Mouse (Mus musculus): Measurements from ENCODE around the gene Fgfr3.
A peak's percentile ranks its signal among the peaks of the same experiment; 100 is the strongest.

The Fgfr3 gene

GRCm38 (mm10) chr5:33698669-33699068 is 22.8 kb upstream of the Fgfr3 start:
- no peak for DNase-seq

DNA sequence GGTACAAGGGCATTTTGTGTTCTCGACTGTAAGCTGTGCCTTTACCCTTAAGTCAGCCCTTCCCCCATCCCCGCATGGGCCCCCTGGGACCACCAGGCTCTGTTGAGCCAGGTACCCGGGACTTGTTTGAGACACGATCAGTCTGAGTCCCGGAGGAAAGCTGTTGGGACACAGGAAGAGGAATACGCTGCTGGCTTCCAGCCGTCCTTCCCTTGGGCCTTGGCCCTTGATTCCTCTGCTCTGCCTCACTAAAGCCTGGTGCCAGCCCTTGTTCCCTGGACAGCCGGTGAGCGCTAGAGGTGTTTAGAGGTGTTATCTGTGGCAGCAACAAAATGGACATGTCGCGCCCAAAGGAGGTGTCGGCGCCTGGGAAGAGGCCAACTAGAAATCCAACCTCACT is 21.5 kb upstream of the Fgfr3 start:
- no peak for DNase-seq

DNA sequence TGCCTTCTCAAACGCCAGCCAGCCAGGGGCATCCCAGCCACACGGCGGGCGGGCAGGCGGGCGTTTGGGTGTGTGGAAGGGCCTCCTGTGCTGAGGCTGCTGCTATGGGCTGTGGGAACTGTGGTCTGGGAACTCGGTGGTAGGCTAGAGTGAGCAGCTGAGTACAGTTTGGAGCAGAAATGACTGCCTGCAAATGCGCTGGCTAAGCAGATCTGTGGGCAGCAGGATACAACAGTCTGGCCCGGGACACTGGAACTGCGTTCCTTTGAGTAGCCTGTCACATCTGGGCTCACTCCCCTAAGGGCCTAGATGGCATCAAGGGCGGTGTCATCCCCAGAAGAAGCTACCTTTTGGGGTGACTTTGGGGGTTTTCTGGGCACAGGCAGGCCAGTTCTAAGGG is 19.6 kb upstream of the Fgfr3 start:
- DNase-seq: no peak

- DNase-seq: no peak
Measured at GRCm38 (mm10) chr5:33703999-33704398, 17.5 kb upstream of the Fgfr3 start.

DNA sequence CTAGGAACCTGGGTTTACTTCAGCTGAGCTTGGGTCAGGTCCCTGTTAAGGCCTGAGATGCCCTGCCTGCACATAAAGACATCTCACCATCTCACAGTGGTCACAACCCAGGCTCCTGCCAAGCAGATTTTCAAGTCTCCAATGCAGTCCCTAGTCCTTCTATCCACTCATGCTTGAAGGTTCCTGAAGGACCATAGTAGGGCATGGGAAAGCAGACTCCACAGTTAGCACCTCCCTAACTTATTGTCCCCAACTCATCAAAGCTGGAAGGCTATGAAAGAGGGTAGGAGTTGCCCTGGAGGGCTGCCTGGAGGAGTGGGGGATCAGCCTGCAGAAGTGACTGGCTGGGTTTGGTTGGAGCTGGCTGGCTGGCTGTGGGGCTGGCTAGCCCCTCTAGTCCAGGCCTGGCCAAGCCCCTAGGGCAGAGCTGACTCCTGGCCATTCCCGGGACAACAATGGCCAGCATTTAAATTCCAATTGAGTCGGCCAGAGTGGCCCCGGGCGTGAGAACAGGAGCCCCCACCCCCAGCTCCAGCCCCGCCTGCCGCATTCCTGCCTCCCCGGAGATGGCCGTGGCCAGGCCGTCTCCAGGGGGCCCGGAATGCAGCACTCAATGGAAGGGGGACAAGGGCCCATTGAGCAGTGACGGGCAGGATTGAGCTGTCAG is 16.4 kb upstream of the Fgfr3 start:
- peak; percentile 84 for DNase-seq

DNA sequence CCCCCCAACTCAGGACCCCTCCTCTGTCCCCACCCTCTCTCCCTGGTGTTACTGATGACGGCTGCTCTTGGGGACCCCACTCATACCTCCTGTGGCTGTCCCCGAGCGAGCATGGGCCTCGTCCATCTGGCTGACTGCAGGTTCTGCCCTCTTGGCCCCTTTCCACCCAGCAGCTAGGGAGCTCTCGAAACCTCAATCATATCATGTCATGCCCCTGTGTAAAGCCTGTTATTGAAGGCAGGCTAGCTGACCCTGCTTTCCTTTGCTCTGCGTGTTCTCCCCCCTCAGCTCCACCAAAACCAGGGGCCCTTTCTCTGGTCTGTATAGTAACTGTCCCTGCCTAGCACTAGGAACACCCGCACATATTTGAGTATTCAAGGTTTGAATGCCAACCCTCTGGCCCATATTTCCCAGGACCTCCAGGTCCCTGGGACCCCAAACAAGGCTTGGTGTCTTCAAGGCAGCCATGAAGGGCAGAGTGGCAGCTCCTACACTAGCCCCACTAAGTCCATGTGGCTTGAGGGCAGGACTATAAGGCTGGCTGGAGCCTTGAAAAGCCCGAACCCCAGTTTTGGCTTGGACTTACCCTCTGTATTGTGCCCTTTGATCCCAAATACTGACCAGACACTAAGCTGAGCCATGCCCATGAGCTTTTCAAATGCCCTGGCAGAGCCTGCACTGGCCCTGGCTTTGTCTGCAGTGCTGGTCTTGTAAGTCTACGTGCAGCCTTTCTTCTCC is 15.7 kb upstream of the Fgfr3 start:
- no peak for DNase-seq

DNA sequence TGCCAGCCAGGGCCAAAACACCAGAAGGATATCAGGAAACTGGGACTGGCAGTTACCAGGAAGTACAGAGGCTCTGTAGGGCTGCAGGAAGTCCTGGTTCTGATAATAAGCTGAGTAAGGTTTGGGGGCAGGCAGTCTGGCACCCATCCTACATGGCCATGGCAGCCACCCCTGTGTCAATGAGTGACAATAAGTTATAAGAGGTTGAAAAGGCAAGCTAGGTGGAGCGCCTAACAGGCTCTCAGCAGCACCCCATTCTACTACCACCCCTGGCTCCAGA is 15.2 kb upstream of the Fgfr3 start:
- DNase-seq: no peak

- no peak for DNase-seq
Measured at GRCm38 (mm10) chr5:33707163-33707562, 14.3 kb upstream of the Fgfr3 start.

GRCm38 (mm10) chr5:33709037-33709436 is 12.4 kb upstream of the Fgfr3 start:
- DNase-seq: no peak

DNA sequence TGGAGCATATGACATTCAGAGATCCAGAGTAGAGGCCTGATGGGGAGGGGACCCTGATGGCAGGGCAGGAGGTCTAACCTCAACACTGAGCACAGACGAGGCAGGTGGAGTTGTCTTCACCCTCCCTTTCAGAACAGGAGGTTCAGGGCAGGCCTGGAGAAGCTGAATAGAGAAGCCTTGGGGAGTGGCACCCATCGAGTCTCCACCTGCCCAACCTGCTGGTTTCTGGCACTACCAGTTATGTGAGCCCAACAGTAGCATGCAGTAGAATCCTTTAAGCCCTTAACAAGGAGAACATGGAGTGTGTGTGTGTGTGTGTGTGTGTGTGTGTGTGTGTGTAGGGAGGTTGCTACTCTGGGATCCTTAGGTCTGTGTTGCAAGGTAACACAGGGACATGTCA is 8.9 kb upstream of the Fgfr3 start:
- no peak for DNase-seq

GRCm38 (mm10) chr5:33715182-33715581 is 6.3 kb upstream of the Fgfr3 start:
- no peak for DNase-seq

DNA sequence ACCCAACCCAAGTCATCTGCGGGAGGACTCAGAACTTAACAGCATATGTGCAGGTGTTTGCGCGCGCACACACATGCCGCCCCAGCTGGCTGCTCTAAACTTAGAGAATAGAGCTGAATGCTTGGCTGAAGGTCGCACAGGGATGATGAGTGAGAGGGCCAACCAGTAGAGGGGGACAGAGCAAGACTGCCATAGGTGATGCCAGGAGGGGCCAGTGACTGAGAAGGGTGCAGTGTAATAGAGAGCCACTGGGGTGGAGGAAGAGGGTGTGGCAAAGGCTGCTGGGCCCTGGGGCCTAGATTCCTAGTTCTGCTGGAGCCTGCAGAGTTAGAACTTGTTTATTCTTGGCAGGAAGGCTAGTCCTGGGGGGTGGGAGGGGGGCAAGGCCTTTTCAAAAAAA is 5.0 kb upstream of the Fgfr3 start:
- DNase-seq: no peak

- DNase-seq: no peak
Measured at GRCm38 (mm10) chr5:33718460-33718859, 3.0 kb upstream of the Fgfr3 start.

DNA sequence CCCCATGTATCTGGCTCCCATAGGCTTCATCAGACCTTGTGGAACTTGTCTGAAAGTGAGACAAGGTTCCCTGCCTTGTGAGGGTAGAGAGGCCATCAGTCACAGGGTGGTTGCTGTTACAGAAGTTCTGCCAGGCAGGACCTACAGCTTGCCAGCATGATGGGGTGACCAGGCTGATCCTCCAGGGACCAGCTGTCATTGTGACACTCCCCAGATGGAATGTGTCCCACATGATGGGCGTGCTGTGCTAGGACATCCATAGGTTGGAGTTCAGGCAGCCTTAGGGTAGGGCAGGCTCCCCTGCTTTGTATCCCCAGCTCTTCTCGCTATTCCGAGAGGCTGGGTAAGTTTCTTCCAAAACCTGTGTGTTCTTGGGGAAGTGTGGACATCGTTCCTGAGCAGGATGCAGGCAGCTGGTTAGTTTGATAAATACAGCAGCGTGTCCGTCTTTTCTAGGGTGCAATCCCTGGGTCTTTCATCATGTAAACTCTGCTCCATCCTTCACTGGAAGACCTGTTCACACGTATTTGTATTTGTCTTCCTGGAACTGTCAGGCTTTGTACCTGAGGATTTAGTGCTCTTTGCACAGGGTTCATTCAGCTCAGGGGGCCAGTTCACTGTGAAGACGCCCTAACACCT is 503 bp upstream of the Fgfr3 start:
- no peak for DNase-seq

GRCm38 (mm10) chr5:33722266-33723018 is 968 bp downstream of the Fgfr3 start:
- no peak for DNase-seq

- DNase-seq: peak; percentile 77
Measured at GRCm38 (mm10) chr5:33723019-33723640, 1.7 kb downstream of the Fgfr3 start.

- DNase-seq: no peak
Measured at GRCm38 (mm10) chr5:33723641-33724465, 2.4 kb downstream of the Fgfr3 start.

DNA sequence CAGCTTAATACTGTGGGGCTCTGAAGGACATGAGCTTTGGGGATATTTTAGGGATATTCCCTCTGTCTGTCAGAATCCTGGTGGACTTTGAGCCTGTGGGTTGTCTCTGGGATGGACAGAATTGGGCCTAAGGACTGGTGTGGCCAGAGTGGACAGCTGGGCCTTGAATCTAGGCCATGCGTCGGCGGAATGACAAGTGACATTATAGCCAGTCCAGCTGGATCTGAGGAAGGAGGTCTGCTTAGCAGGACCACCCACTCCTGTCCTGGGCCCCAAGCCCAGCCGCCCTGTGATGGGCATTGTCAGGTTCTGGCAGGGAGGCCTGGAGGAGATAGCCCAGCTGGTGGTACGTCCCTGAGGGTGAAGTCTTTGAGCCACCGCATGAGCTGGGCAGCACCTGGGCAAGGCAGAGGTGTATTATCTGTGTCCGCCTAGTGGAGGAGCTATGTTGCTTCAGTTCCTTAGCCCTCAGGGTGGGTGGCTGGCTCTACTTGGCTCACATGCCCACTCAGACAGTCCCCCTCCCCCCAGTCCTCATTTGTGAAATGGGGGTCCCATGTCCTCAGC is 4.7 kb downstream of the Fgfr3 start:
- no peak for DNase-seq

DNA sequence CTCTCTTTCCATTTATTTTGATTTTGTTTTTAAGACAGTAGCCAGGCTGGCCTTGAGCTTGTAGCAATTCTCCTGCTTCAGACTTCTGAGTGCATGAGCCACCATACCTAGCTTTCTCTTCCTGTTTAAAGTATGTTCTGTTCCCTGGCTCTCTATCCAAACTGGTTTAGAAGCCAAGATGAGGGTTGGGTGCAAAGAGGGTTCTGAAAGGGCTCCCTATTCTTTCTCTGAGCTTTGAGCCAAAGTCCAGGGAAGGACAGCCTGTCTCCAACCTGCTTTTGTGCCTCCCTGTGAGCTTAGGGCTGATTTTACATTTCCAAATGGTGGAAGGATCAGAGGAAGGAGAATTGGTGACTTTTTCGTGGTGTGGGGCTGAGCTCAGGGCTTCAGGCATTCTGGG is 5.4 kb downstream of the Fgfr3 start:
- no peak for DNase-seq

DNA sequence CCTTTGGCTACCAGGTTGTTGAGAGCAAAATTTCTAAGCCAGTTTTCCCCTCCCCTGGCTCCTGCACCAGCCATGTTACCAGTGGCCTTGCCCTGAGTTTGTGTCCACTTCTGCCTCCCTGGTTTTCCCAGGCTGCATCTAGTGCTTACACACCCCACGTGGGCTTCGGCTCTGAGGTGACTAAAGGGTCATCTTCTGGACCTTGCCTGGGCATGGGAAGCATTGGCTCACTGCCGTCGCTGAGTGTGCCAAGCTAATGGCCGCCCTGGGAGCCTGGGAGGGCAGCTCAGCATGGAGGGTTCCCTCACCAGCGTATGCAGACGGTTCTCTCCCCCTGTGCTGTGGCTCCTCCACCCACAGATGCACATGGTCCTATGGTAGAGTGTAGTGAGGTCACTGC is 7.4 kb downstream of the Fgfr3 start:
- no peak for DNase-seq

- no peak for DNase-seq
Measured at GRCm38 (mm10) chr5:33730516-33730915, 9.0 kb downstream of the Fgfr3 start.

- no peak for DNase-seq
Measured at GRCm38 (mm10) chr5:33731051-33731450, 9.6 kb downstream of the Fgfr3 start.

Measured in embryo, embryonic 11 days (tissue).